Mouse (Mus musculus): ENCODE measurements around the gene Gm29427.
A peak's percentile ranks its signal among the peaks of the same experiment; 100 is the strongest.

Gm29427 gene

DNA sequence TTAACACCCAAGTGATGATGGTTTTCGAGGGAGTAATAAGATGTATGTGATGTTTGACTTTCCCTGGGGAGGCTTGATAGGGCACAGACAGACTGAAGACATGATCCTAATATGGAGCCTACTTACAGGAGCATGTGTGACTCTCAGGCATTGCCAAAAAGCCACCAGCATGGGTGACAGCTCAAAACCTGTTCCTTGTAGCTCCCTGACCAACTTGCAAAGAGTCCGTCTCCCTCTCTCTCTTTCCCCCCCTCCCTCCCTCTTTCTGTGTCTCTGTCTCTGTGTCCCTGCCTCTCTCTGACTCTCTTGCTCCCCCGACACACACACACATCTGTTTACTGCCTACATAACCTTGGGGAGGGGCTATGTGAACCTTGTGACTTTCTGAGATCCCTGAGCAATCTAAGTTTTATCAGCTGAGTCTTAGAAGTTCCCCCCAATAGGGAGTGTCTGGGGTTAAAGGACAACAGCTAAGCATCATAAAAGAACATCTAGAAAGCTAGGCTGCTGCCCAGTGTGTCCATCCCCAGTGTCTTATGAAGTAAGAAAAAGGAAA, 23.0 kb upstream of the Gm29427 start:
- H3K36me3 ChIP-seq (ENCODE audit: control insufficient read depth, insufficient read depth, low read length, poor library complexity, severe bottlenecking): no peaks in the 10 kb centered on the region
- H3K27me3 ChIP-seq (ENCODE audit: control insufficient read depth, insufficient read depth, low read length, poor library complexity, severe bottlenecking): no peaks in the 10 kb centered on the region
- DNase-seq (ENCODE audit: low read depth, low spot score): no peak

DNA sequence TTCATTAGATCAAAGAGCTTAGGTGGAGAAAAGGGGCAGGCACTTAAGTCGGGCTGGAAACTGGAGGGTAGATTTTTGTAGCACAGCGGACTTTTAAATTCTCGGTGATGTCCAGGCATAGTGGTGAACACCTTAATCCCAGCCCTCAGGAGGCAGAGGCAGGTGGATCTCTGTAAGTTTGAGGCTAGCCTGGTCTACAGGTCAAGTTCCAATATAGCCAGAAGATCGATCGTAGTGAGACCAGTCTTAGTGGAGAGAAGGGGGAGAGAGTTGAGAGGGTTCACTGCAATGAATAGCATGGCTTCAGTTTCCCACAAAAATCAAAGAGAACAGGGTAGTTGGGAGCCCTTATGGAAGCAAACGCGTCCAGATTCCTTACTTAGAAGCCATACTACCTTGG, 22.3 kb upstream of the Gm29427 start:
- DNase-seq (ENCODE audit: low read depth, low spot score): no peak
- Histone ChIP-seq H3K36me3 (ENCODE audit: control insufficient read depth, insufficient read depth, low read length, poor library complexity, severe bottlenecking) (no peaks in the 10 kb centered on the region), H3K27me3 (ENCODE audit: control insufficient read depth, insufficient read depth, low read length, poor library complexity, severe bottlenecking) (no peaks in the 10 kb centered on the region)

DNA sequence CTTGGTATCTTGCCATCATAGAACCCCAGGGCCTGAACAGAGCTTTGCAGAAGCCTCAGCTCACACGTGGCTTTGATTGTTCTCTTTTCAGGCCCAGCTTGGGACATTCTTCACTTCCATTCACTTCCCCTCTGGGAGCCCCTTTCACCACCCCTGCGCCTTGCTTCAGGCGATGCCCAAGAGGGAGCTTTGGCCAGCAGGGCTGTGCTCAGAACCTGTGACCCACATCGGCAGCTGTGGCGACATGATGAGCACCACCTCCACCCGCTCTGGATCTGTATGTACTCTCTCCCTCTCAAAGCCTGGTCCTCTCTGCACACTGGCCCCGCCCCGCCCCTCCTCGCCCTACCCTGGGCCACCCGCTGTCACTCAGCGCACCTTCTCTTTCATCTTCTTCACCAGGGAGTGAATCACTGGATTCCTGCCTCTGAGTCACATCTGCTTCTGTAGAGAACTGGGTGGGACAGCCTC, 21.8 kb upstream of the Gm29427 start:
- no peak for DNase-seq (ENCODE audit: low read depth, low spot score)
- Histone ChIP-seq H3K27me3 (ENCODE audit: control insufficient read depth, insufficient read depth, low read length, poor library complexity, severe bottlenecking) (no peaks in the 10 kb centered on the region), H3K36me3 (ENCODE audit: control insufficient read depth, insufficient read depth, low read length, poor library complexity, severe bottlenecking) (no peaks in the 10 kb centered on the region)

DNA sequence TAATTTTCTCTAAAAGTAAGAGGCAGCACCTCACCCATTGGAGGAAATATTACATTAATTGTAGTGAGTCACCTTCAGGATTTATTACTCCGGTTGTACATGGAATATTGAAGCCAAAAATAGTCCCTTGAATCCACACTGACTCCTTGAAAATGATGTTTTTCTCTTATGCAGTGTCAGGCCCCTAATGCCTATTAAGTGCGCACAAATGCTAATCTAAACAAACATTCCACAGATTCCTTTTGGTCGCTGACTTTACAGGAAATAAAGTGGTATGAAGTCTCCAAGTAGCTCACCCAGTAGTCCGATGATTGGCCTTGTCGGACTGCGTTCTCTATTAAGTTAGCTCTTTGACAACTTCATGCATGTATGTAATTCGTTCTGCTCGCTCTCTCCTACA, 19.3 kb upstream of the Gm29427 start:
- no peak for DNase-seq (ENCODE audit: low read depth, low spot score)
- no peaks in the 10 kb centered on the region for H3K27me3 ChIP-seq (ENCODE audit: control insufficient read depth, insufficient read depth, low read length, poor library complexity, severe bottlenecking)
- H3K36me3 ChIP-seq (ENCODE audit: control insufficient read depth, insufficient read depth, low read length, poor library complexity, severe bottlenecking): no peaks in the 10 kb centered on the region

DNA sequence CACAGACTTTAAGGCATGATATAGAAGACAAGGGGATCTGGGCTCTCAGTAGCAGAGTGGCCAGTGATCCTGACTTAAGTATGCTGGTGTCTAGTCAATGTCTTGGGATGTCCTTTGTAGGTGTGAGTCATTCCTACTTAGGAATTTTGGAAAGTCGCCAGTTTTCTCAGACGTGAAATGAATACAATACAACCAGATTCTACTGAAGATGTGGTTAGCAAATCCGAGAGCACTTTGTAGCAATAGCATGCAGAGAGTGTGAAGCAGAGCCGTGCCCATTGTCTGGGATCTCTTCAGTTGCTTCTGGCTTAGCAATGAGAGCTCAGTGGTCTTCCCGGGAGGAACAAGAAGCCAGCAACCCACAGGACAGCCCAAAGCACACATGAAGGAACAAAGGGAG, 18.9 kb upstream of the Gm29427 start:
- DNase-seq (ENCODE audit: low read depth, low spot score): no peak
- Histone ChIP-seq H3K36me3 (ENCODE audit: control insufficient read depth, insufficient read depth, low read length, poor library complexity, severe bottlenecking) (no peaks in the 10 kb centered on the region), H3K27me3 (ENCODE audit: control insufficient read depth, insufficient read depth, low read length, poor library complexity, severe bottlenecking) (no peaks in the 10 kb centered on the region)

DNA sequence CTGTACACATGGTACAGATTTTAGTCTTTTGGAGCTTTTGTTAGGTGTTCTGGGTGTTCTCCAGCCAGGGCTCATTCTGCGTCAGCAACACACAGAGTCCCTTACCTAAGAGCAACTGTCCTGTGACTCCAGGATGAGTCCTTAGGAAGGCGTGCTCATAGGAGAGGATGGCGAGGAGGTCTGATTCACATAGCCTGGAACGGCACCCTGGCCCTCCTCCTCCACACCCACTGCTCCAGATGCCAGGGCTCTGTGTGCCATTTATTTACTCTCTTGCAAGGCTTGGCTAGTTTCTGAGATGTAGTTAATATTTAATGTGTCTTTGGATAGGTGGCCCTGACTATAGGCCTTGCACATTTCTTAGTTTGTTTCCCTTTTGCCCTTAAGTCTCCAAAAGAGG, 18.1 kb upstream of the Gm29427 start:
- DNase-seq (ENCODE audit: low read depth, low spot score): no peak
- Histone ChIP-seq H3K36me3 (ENCODE audit: control insufficient read depth, insufficient read depth, low read length, poor library complexity, severe bottlenecking) (no peaks in the 10 kb centered on the region), H3K27me3 (ENCODE audit: control insufficient read depth, insufficient read depth, low read length, poor library complexity, severe bottlenecking) (no peaks in the 10 kb centered on the region)

DNA sequence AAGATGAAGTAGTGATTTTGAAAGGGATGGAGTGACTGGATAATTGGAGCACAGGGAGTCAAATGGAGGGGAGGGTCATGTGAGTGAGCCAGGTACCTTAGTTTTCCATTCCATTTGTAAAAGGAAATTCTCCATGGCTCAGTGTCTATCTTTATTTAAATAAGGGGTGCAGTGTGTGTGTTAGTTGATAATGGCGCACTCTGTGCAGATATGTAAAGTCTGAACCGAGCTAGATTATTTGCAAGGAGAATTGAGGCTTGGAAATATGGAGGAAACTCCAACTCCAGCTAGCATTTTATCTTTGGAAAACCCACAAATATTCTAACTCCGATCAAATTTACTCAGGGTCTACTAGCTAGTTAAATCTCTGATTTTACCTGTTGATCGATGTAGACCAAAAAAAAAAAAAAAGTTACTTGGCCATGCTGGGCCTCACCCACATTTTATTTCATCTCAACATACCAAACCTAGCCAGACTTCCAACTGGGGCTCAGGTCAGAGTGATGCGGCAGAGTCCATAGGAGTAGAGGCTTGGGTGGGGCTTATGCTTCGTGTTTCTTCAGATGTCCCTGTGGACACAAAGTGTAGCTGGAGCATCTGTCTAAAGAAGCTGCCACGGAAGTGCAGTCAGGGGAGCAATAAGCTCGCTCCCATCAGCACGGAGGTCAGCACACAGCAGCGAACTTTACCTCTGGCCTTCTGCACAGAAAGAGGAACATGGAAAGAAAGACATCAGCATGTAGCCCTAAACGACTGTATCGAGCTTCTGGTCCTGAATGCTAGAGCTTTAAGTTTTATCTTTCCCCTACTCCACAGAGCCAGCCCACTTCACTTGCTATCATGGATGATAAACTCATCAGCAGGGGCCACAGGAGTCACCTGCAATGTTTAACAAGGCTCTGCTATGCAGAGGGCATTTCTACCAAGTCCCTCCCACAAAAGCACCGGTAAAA, 17.4 kb upstream of the Gm29427 start:
- no peaks in the 10 kb centered on the region for H3K27me3 ChIP-seq (ENCODE audit: control insufficient read depth, insufficient read depth, low read length, poor library complexity, severe bottlenecking)
- DNase-seq (ENCODE audit: low read depth, low spot score): no peak
- no peaks in the 10 kb centered on the region for H3K36me3 ChIP-seq (ENCODE audit: control insufficient read depth, insufficient read depth, low read length, poor library complexity, severe bottlenecking)

DNA sequence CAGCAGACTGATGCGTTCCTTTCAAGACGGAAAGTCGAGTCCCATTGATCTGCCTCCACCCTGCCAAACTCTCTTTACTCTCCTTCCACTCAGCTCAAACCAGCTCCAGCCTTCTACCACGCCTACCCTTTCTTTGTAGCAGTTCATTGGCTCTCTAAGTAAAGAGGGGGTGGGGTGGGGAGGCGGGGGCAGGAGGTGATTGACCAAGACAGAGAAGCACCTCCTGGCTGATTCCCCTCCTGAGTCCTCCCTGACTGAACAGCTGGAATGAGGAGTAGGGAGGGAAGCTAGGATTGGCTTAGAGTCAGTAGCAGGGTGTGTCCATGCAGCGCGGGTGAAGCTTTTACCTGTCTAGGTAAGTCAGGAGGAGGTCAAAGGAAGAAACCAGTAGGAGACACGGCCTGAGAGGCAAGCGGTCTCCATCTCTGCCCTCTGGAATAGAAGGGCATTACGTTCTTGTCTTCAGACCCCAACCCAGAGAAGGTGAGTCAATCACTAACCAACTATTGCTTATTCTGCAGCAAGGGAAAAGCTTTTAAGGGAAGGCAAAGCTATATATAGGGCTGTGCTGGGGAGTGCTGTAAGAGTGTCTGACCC, 16.2 kb upstream of the Gm29427 start, which contains the start of gene AA986860:
Gene AA986860, plus strand, starts transcription at position 236 of the 597 bp plus-strand sequence.
- no peak for DNase-seq (ENCODE audit: low read depth, low spot score)
- H3K36me3 ChIP-seq (ENCODE audit: control insufficient read depth, insufficient read depth, low read length, poor library complexity, severe bottlenecking): no peaks in the 10 kb centered on the region
- no peaks in the 10 kb centered on the region for H3K27me3 ChIP-seq (ENCODE audit: control insufficient read depth, insufficient read depth, low read length, poor library complexity, severe bottlenecking)

DNA sequence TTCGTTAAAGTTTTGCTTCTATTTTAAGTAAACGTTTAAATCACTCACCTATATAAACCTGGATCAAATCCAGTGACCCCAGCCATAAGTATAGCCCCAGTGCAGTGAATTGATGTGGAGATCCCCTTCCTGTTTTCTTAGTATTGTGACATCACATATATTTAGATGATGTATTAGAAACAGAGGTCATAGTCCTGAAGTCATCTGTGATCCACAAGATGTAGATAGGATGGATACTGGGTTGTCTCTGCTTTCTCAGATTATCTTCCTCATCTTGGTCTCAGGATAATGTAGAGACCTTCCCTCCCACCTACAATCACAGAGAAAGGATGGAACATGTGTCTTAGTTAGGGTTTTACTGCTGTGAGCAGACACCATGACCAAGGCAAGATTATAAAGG, 13.6 kb upstream of the Gm29427 start, which contains the start of gene Pfkfb2:
Gene Pfkfb2, minus strand, starts transcription at position 101 of the 400 bp plus-strand sequence.
- Histone ChIP-seq H3K36me3 (ENCODE audit: control insufficient read depth, insufficient read depth, low read length, poor library complexity, severe bottlenecking) (no peaks in the 10 kb centered on the region), H3K27me3 (ENCODE audit: control insufficient read depth, insufficient read depth, low read length, poor library complexity, severe bottlenecking) (no peaks in the 10 kb centered on the region)
- DNase-seq (ENCODE audit: low read depth, low spot score): no peak

DNA sequence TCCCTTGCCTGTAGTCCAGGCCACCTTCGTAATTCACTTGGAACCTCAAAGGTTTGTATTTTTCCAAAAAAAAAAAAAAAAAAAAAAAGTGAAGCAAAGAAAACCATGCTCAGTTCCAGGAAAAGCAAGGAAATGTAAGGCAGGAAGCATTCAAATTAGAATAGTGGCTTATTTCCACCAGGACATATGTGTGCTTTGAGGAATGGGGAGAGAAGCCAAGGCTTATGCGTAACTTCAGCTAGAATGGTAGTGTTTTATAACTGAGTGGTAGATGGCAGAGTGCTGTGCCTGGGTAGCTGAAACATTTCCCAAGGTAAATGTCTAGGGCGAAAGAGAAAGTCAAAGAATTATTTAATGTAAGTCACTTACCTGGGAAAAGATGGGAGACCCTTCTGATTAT, 13.1 kb upstream of the Gm29427 start:
- Histone ChIP-seq H3K27me3 (ENCODE audit: control insufficient read depth, insufficient read depth, low read length, poor library complexity, severe bottlenecking) (no peaks in the 10 kb centered on the region), H3K36me3 (ENCODE audit: control insufficient read depth, insufficient read depth, low read length, poor library complexity, severe bottlenecking) (no peaks in the 10 kb centered on the region)
- no peak for DNase-seq (ENCODE audit: low read depth, low spot score)

DNA sequence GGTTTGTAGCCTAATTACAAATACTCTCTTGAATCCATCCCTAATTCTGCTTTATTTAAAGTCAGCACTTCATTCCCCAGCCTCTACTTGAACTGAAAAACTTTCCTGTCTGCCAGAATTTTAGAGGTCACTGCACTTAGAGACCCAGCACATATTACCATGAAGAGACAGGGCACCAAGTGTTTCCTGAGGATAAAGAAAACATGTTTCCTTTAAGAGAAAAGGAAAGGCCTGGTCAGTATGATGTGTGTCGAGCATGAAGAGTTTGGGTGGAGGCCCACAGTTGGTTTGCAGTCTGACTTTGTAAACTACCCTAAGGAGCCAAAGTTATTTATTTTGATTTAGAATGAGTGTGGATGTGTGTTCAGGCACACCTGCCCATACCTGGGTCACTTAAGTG, 12.5 kb upstream of the Gm29427 start:
- H3K27me3 ChIP-seq (ENCODE audit: control insufficient read depth, insufficient read depth, low read length, poor library complexity, severe bottlenecking): no peaks in the 10 kb centered on the region
- H3K36me3 ChIP-seq (ENCODE audit: control insufficient read depth, insufficient read depth, low read length, poor library complexity, severe bottlenecking): no peaks in the 10 kb centered on the region
- no peak for DNase-seq (ENCODE audit: low read depth, low spot score)

DNA sequence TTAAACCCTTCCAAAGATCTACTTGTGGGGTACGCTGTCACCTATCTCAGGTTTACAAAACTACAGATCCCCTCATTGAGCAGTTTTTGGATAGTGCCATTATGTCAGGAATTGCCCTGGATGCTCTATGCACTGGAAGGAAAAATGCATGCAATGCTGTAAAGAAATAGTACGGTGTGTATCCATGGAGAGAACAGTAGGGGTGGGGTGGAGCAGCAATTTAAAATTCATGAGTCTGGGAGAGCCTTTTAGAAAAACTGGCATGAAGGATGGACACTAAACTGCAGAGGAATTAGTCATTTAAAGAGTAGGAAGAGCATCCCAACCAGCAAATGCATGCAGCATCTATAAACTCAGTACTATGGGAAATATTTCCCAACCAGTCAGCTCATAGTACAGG, 10.8 kb upstream of the Gm29427 start:
- Histone ChIP-seq H3K27me3 (ENCODE audit: control insufficient read depth, insufficient read depth, low read length, poor library complexity, severe bottlenecking) (no peaks in the 10 kb centered on the region), H3K36me3 (ENCODE audit: control insufficient read depth, insufficient read depth, low read length, poor library complexity, severe bottlenecking) (no peaks in the 10 kb centered on the region)
- no peak for DNase-seq (ENCODE audit: low read depth, low spot score)

DNA sequence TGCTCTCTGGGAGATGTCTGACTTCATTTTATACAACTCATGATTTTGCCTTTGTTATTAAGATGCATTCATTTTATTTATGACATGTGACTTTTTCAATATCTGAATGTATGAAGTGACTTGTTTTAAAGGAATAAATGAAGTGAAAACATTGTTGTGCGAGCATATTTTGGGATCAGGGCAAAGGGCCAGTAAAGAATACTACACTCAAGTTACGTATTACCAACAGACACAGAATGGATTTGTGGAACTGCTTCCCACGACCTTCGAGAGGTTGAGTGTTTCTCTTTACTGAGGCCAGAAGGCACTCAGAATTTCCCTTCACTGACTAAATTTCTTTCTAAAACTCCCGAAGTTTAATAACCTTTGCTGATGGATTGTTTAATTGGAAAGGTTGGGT, 8.6 kb upstream of the Gm29427 start:
- no peaks in the 10 kb centered on the region for H3K36me3 ChIP-seq (ENCODE audit: control insufficient read depth, insufficient read depth, low read length, poor library complexity, severe bottlenecking)
- no peaks in the 10 kb centered on the region for H3K27me3 ChIP-seq (ENCODE audit: control insufficient read depth, insufficient read depth, low read length, poor library complexity, severe bottlenecking)
- DNase-seq (ENCODE audit: low read depth, low spot score): no peak

DNA sequence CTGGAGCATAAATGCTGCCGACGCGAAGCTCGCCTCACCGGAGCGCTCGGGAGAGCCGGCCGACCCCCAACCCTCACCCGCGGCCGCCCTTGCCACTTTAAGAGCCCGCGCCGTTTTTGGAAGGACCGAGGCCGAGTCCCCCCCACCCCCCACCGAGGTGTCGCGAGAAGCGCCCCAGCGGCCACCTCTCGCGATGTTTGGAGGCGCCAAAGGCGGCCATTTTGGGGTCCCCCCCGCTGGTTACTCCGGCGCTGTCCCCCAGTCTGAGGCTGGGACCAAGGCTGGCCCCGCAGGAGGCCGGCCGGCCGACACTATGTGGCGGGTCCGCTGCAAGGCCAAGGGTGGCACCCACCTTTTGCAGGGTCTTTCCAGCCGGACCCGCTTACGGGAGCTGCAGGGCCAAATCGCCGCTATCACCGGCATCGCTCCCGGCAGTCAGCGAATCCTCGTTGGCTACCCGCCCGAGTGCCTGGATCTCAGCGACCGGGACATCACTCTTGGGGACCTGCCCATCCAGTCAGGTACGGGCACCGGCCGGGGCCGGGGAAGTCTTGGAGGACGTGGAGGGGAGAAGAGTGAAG, 1.8 kb upstream of the Gm29427 start, which contains the start of gene Yod1:
Gene Yod1, plus strand, starts transcription at position 37 of the 581 bp plus-strand sequence.
- DNase-seq (ENCODE audit: low read depth, low spot score): peak; percentile 92
- H3K36me3 ChIP-seq (ENCODE audit: control insufficient read depth, insufficient read depth, low read length, poor library complexity, severe bottlenecking): no peaks in the 10 kb centered on the region

More for the DNA sequence above, 1.8 kb upstream of the Gm29427 start, which contains the start of gene Yod1:
- no peaks in the 10 kb centered on the region; the same call in 1 of the 2 replicates for H3K27me3 ChIP-seq (ENCODE audit: control insufficient read depth, insufficient read depth, low read length, poor library complexity, severe bottlenecking)

Data from splenic B cell, adult 2 months (primary cell).